Mouse (Mus musculus): ENCODE measurements around the gene Ptov1. TPM values are rescaled to one million over a fixed set of nuclear protein-coding genes. Genes with fewer than 3 reads are reported as not detected.
A peak's percentile ranks its signal among the peaks of the same experiment; 100 is the strongest.

Gene Ptov1
- total and polyA plus RNA-seq, 3 experiments = 155 to 293 (median 172) TPM

- intact Hi-C loops (cut with DNase I) = no loop called here
- no peak overlapping the region for H3K9ac ChIP-seq (ENCODE audit: low read depth, low read length)
- H3K36me3 ChIP-seq (ENCODE audit: control insufficient read depth, insufficient read depth, low read length) = no peaks in the 10 kb centered on the region
- no peaks in the 10 kb centered on the region for H3K27me3 ChIP-seq (ENCODE audit: control insufficient read depth, insufficient read depth, low read length)
- H3K4me1 ChIP-seq (ENCODE audit: control insufficient read depth, insufficient read depth, low read length) = peaks cover 10% of the 10 kb centered on the region
- TF ChIP-seq POLR2A (IDR thresholded peaks at IDR 0.05; ENCODE audit: insufficient read depth, low read depth, low read length) (no peak), CTCF (IDR thresholded peaks at IDR 0.05) (no peak), EP300 (IDR thresholded peaks at IDR 0.05; ENCODE audit: insufficient read depth, low read depth, low read length) (no peak)
- 64% methylated on average over 14 of the region's 14 CpGs for WGBS
- H3K79me2 ChIP-seq (replicated peaks; ENCODE audit: control insufficient read depth, insufficient read depth, low read length) = no peaks in the 10 kb centered on the region
- H3K4me3 ChIP-seq = no peak overlapping the region
- no peak for DNase-seq
- H3K27ac ChIP-seq = no peak overlapping the region
Observed at GRCm38 (mm10) chr7:44840426-44840825, 29.2 kb downstream of the Ptov1 start.

- peak; percentile 62 to 63 for DNase-seq
- TF ChIP-seq POLR2A (IDR thresholded peaks at IDR 0.05; ENCODE audit: insufficient read depth, low read depth, low read length) (no peak), CTCF (IDR thresholded peaks at IDR 0.05) (no peak), EP300 (IDR thresholded peaks at IDR 0.05; ENCODE audit: insufficient read depth, low read depth, low read length) (no peak)
- WGBS = 5% methylated on average over 58 of the region's 58 CpGs
Observed at GRCm38 (mm10) chr7:44839491-44840191, 29.9 kb downstream of the Ptov1 start.

GRCm38 (mm10) chr7:44839171-44839490 is 30.5 kb downstream of the Ptov1 start:
- peak overlapping the region; percentile 37 for H3K4me3 ChIP-seq

More at GRCm38 (mm10) chr7:44839491-44840191, 29.9 kb downstream of the Ptov1 start:
- no peaks in the 10 kb centered on the region for H3K27me3 ChIP-seq (ENCODE audit: control insufficient read depth, insufficient read depth, low read length)
- peaks cover 10% of the 10 kb centered on the region for H3K4me1 ChIP-seq (ENCODE audit: control insufficient read depth, insufficient read depth, low read length)
- H3K27ac ChIP-seq = peak overlapping the region; percentile 26; the same call in 1 of the 2 replicates
- H3K36me3 ChIP-seq (ENCODE audit: control insufficient read depth, insufficient read depth, low read length) = no peaks in the 10 kb centered on the region
- H3K79me2 ChIP-seq (replicated peaks; ENCODE audit: control insufficient read depth, insufficient read depth, low read length) = no peaks in the 10 kb centered on the region
- intact Hi-C loops (cut with DNase I) = no loop called here
- peak overlapping the region; percentile 67 for H3K9ac ChIP-seq (ENCODE audit: low read depth, low read length)
- peak overlapping the region; percentile 37 for H3K4me3 ChIP-seq

GRCm38 (mm10) chr7:44838073-44838472 is 31.5 kb downstream of the Ptov1 start:
- H3K9ac ChIP-seq (ENCODE audit: low read depth, low read length) = no peak overlapping the region
- no peaks in the 10 kb centered on the region for H3K36me3 ChIP-seq (ENCODE audit: control insufficient read depth, insufficient read depth, low read length)
- no peak overlapping the region for H3K27ac ChIP-seq
- DNase-seq = no peak
- TF ChIP-seq EP300 (IDR thresholded peaks at IDR 0.05; ENCODE audit: insufficient read depth, low read depth, low read length) = no peak
- TF ChIP-seq POLR2A (IDR thresholded peaks at IDR 0.05; ENCODE audit: insufficient read depth, low read depth, low read length) = no peak
- TF ChIP-seq CTCF (IDR thresholded peaks at IDR 0.05) = no peak
- H3K4me1 ChIP-seq (ENCODE audit: control insufficient read depth, insufficient read depth, low read length) = peaks cover 10% of the 10 kb centered on the region
- WGBS = 95% methylated on average over 6 of the region's 6 CpGs
- no peak overlapping the region for H3K4me3 ChIP-seq
- no peaks in the 10 kb centered on the region for H3K27me3 ChIP-seq (ENCODE audit: control insufficient read depth, insufficient read depth, low read length)
- intact Hi-C loops (cut with DNase I) = no loop called here
- no peaks in the 10 kb centered on the region for H3K79me2 ChIP-seq (replicated peaks; ENCODE audit: control insufficient read depth, insufficient read depth, low read length)

More at GRCm38 (mm10) chr7:44839171-44839490, 30.5 kb downstream of the Ptov1 start:
- Histone ChIP-seq H3K79me2 (replicated peaks; ENCODE audit: control insufficient read depth, insufficient read depth, low read length) (no peaks in the 10 kb centered on the region), H3K27me3 (ENCODE audit: control insufficient read depth, insufficient read depth, low read length) (no peaks in the 10 kb centered on the region), H3K4me1 (ENCODE audit: control insufficient read depth, insufficient read depth, low read length) (peaks cover 10% of the 10 kb centered on the region), H3K9ac (ENCODE audit: low read depth, low read length) (peak overlapping the region; percentile 67), H3K36me3 (ENCODE audit: control insufficient read depth, insufficient read depth, low read length) (no peaks in the 10 kb centered on the region), H3K27ac (no peak overlapping the region; the same call in 1 of the 2 replicates)
- intact Hi-C loops (cut with DNase I) = no loop called here
- WGBS = 48% methylated on average over 11 of the region's 11 CpGs
- no peak for TF ChIP-seq CTCF (IDR thresholded peaks at IDR 0.05)
- TF ChIP-seq POLR2A (IDR thresholded peaks at IDR 0.05; ENCODE audit: insufficient read depth, low read depth, low read length) = no peak
- TF ChIP-seq EP300 (IDR thresholded peaks at IDR 0.05; ENCODE audit: insufficient read depth, low read depth, low read length) = no peak
- no peak for DNase-seq

GRCm38 (mm10) chr7:44836423-44837053 is 33.0 kb downstream of the Ptov1 start:
- no peak for TF ChIP-seq CTCF (IDR thresholded peaks at IDR 0.05)
- no peak for TF ChIP-seq EP300 (IDR thresholded peaks at IDR 0.05; ENCODE audit: insufficient read depth, low read depth, low read length)
- TF ChIP-seq POLR2A (IDR thresholded peaks at IDR 0.05; ENCODE audit: insufficient read depth, low read depth, low read length) = no peak

GRCm38 (mm10) chr7:44836016-44836404 is 33.6 kb downstream of the Ptov1 start:
- no peak overlapping the region; the same call in 1 of the 2 replicates for H3K27ac ChIP-seq
- H3K27me3 ChIP-seq (ENCODE audit: control insufficient read depth, insufficient read depth, low read length) = no peaks in the 10 kb centered on the region
- 20% methylated on average over 3 of the region's 3 CpGs for WGBS
- H3K4me3 ChIP-seq = no peak overlapping the region
- intact Hi-C loops (cut with DNase I) = no loop called here
- peak in 1 of 2 experiments; percentile 59 for DNase-seq
- peaks cover 10% of the 10 kb centered on the region for H3K4me1 ChIP-seq (ENCODE audit: control insufficient read depth, insufficient read depth, low read length)
- no peaks in the 10 kb centered on the region for H3K36me3 ChIP-seq (ENCODE audit: control insufficient read depth, insufficient read depth, low read length)
- 0 out of 2 replicates have a peak, but pooled peaks have one; percentile 23 for TF ChIP-seq POLR2A (IDR thresholded peaks at IDR 0.05; ENCODE audit: insufficient read depth, low read depth, low read length)
- no peak for TF ChIP-seq CTCF (IDR thresholded peaks at IDR 0.05)
- no peak overlapping the region; the same call in 1 of the 2 replicates for H3K9ac ChIP-seq (ENCODE audit: low read depth, low read length)
- H3K79me2 ChIP-seq (replicated peaks; ENCODE audit: control insufficient read depth, insufficient read depth, low read length) = no peaks in the 10 kb centered on the region

More at GRCm38 (mm10) chr7:44836423-44837053, 33.0 kb downstream of the Ptov1 start:
- 71% methylated on average over 9 of the region's 9 CpGs for WGBS
- Histone ChIP-seq H3K79me2 (replicated peaks; ENCODE audit: control insufficient read depth, insufficient read depth, low read length) (no peaks in the 10 kb centered on the region), H3K4me1 (ENCODE audit: control insufficient read depth, insufficient read depth, low read length) (peaks cover 10% of the 10 kb centered on the region), H3K9ac (ENCODE audit: low read depth, low read length) (peak overlapping the region; percentile 27), H3K36me3 (ENCODE audit: control insufficient read depth, insufficient read depth, low read length) (no peaks in the 10 kb centered on the region), H3K27me3 (ENCODE audit: control insufficient read depth, insufficient read depth, low read length) (no peaks in the 10 kb centered on the region), H3K4me3 (no peak overlapping the region), H3K27ac (peak overlapping the region; percentile 3; the same call in 1 of the 2 replicates)
- no peak for DNase-seq
- intact Hi-C loops (cut with DNase I) = no loop called here

Measured in heart, adult 2 months (tissue).